ENCODE assay signal across 23 mouse cellular contexts in the genomic region with DNA sequence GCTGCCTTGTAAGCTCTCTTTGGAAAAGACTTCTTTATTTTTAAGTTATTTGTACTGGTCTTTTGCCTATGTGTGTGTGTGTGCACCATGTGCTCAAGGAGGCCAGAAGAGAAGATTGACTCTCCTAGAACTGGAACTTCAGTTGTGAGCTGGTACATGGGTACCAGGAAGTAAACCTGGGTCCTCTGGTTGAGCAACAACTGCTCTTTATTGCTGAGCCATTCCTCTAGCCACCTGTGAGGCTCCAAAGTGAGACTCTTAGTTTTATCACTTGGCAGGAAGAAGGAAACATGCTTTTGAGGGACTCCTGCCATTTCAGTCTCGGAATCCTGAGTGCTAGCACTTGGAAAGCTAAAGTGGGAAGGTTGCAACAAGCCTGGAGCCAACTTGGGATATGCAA. TPM values are rescaled to one million over a fixed set of nuclear protein-coding genes. Genes with fewer than 3 reads are reported as not detected.
A peak's percentile ranks its signal among the peaks of the same experiment; 100 is the strongest.
DNase-seq lines count a peak whose midpoint lies in the region; ATAC-seq and TF ChIP-seq lines count a peak whose summit lies in the region.
"Had no signal": no experiment of that assay in that cellular context is flagged by ENCODE, and none has a peak within 500 bp of the region (broad histone marks: within the 10 kb centered on the region; RNA-seq: fewer than 3 reads in every experiment).

No protein-coding gene starts in this region.

- H3K27me3 ChIP-seq in lung, postnatal 0 days (replicated peaks; ENCODE audit: insufficient read depth, low read length): no peaks in the 10 kb centered on the region
- no peaks in the 10 kb centered on the region for H3K27me3 ChIP-seq in intestine, postnatal 0 days (replicated peaks; ENCODE audit: control insufficient read depth, insufficient read depth, low read length)
- H3K27me3 ChIP-seq: CH12.LX; embryonic facial prominence, embryonic 12.5 days; forebrain, embryonic 15.5 days had no signal

- ATAC-seq in lung, postnatal 0 days: no peak
- peak; percentile 73 for ATAC-seq in intestine, postnatal 0 days
- ATAC-seq: activated CD4-positive, CD25-positive, alpha-beta regulatory T cell, adult 4 months; CD4-positive, CD25-positive, alpha-beta regulatory T cell, adult 4 months; forebrain, embryonic 13.5 days; forebrain, embryonic 15.5 days; Patski had no signal

- no peak for TF ChIP-seq CTCF in lung, postnatal 0 days (IDR thresholded peaks at IDR 0.05)
- no peak for TF ChIP-seq CTCF in intestine, postnatal 0 days (IDR thresholded peaks at IDR 0.05; ENCODE audit: low read depth)

- peak; percentile 48 for DNase-seq in heart, adult 11 months
- DNase-seq in heart, adult 8-10 months (ENCODE audit: low spot score): no peak
- DNase-seq in lung, postnatal 0 days (ENCODE audit: low spot score): peak; percentile 50
- no peak for DNase-seq in lung, postnatal 14 days
- DNase-seq: adrenal gland, adult 8-10 months; adrenal gland, postnatal 14 days; adrenal gland, postnatal 36 days; B cell, adult 2 months; cerebellum, adult 11-12 months; cerebellum, adult 2 months; cerebellum, adult 9-10 months; cerebellum, postnatal 10 days; cerebellum, postnatal 25 days had no signal

- H3K4me2 ChIP-seq in lung, postnatal 0 days (replicated peaks; ENCODE audit: low read depth, low read length): no peak overlapping the region
- H3K4me2 ChIP-seq in intestine, postnatal 0 days (replicated peaks; ENCODE audit: low read depth): no peak overlapping the region
- H3K4me2 ChIP-seq: embryonic facial prominence, embryonic 12.5 days; forebrain, embryonic 13.5 days; forebrain, embryonic 15.5 days had no signal

- H3K4me1 ChIP-seq in lung, postnatal 0 days (ENCODE audit: insufficient read depth, low read depth, low read length): no peaks in the 10 kb centered on the region
- H3K4me1 ChIP-seq in intestine, postnatal 0 days (replicated peaks; ENCODE audit: control insufficient read depth, insufficient read depth, low read length): no peaks in the 10 kb centered on the region
- H3K4me1 ChIP-seq: embryonic facial prominence, embryonic 10.5 days; embryonic facial prominence, embryonic 12.5 days; forebrain, embryonic 13.5 days; forebrain, embryonic 15.5 days had no signal

- no peak overlapping the region for H3K9ac ChIP-seq in lung, postnatal 0 days (replicated peaks; ENCODE audit: low read depth)
- H3K9ac ChIP-seq in intestine, postnatal 0 days (ENCODE audit: low read depth, low read length): no peak overlapping the region
- H3K9ac ChIP-seq: embryonic facial prominence, embryonic 12.5 days; forebrain, embryonic 13.5 days; forebrain, embryonic 15.5 days had no signal

- H3K4me3 ChIP-seq in lung, postnatal 0 days (ENCODE audit: low read depth, low read length): no peak overlapping the region
- H3K4me3 ChIP-seq in intestine, postnatal 0 days (ENCODE audit: low read depth, low read length): no peak overlapping the region
- H3K4me3 ChIP-seq: embryonic facial prominence, embryonic 10.5 days; embryonic facial prominence, embryonic 12.5 days; forebrain, embryonic 13.5 days; forebrain, embryonic 15.5 days had no signal

- no peak overlapping the region for H3K27ac ChIP-seq in lung, postnatal 0 days (ENCODE audit: low read length)
- H3K27ac ChIP-seq in intestine, postnatal 0 days (ENCODE audit: low read depth, low read length): no peak overlapping the region
- H3K27ac ChIP-seq: embryonic facial prominence, embryonic 10.5 days; embryonic facial prominence, embryonic 12.5 days; forebrain, embryonic 13.5 days; forebrain, embryonic 15.5 days had no signal

- 40% methylated on average over 1 of the region's 1 CpGs for WGBS in lung, postnatal 0 days
- WGBS in intestine, postnatal 0 days: 28% methylated on average over 1 of the region's 1 CpGs

- no peaks in the 10 kb centered on the region for H3K36me3 ChIP-seq in lung, postnatal 0 days (ENCODE audit: insufficient read depth, low read length)
- no peaks in the 10 kb centered on the region for H3K36me3 ChIP-seq in intestine, postnatal 0 days (ENCODE audit: control insufficient read depth, insufficient read depth)
- H3K36me3 ChIP-seq: embryonic facial prominence, embryonic 10.5 days; embryonic facial prominence, embryonic 12.5 days; forebrain, embryonic 15.5 days; G1E had no signal

- H3K9me3 ChIP-seq in lung, postnatal 0 days (ENCODE audit: low read length): no peaks in the 10 kb centered on the region
- H3K9me3 ChIP-seq in intestine, postnatal 0 days (ENCODE audit: control insufficient read depth): no peaks in the 10 kb centered on the region
- H3K9me3 ChIP-seq: embryonic facial prominence, embryonic 12.5 days; forebrain, embryonic 13.5 days; forebrain, embryonic 15.5 days; G1E had no signal

- no peak for TF ChIP-seq EP300 in lung, postnatal 0 days (IDR thresholded peaks at IDR 0.05)

RNA-seq across cellular contexts. Expression of a gene that starts 14.4 kb away (rescaled TPM):
- 1 to 10 TPM; 2.1 to 3.4 (median 2.6) TPM for total RNA-seq in heart, adult 8-10 months (2022)
- 8.8 and 9.0 TPM in 2 replicates for polyA plus RNA-seq in lung, postnatal 0 days (2015; fragmentation: Nextera tagmentation; extraction: Ambion mirVana)
- polyA plus RNA-seq in intestine, postnatal 0 days (2015; fragmentation: Nextera tagmentation; extraction: Ambion mirVana): 11.0 and 11.8 TPM in 2 replicates
- polyA plus RNA-seq: G1E had no signal

Comparison
In these comparisons a context has a peak if more than half of its experiments do, and no peak if none do; other contexts are left out.
1. DNase-seq: peak in heart, adult 11 months (single experiment) and lung, postnatal 0 days (single experiment); none in heart, adult 8-10 months (single experiment) and lung, postnatal 14 days (single experiment).